Mouse (Mus musculus): ENCODE measurements at regions not wholly inside any gene's neighbourhood (a gene's known extent, or its start where the extent isn't known, plus 50 kb on each side); places are given as distances from the start of the nearest gene placed in this dataset.

DNA sequence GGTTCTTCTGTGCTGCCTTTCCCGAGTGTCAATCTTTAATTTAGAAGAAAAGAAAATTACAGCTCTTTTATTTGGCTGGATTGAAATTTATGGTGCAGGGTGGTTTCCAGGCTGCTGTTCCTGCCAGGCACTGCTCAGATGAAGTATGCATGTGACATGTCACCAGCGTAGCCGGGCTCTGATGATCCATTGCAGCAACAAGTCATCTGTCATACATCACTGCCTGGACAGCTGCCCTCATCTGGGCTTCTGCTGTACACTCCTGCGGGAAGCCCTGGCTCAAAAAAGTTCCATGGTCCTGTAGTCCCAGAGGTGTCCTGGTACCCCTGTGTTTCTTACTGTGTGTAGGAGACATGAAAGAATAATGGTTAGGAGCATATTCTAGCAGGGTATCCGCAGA, 773.0 kb downstream of the Kcnj2 start:
- WGBS = 38% methylated on average over 5 of the region's 5 CpGs
- Histone ChIP-seq H3K4me1 (replicated peaks) (peaks cover 11% of the 10 kb centered on the region), H3K4me2 (no peak overlapping the region), H3K9me3 (replicated peaks) (no peaks in the 10 kb centered on the region), H3K27ac (ENCODE audit: poor library complexity, severe bottlenecking) (no peak overlapping the region; the same call in 1 of the 2 replicates), H3K9ac (no peak overlapping the region), H3K27me3 (replicated peaks) (no peaks in the 10 kb centered on the region), H3K36me3 (no peaks in the 10 kb centered on the region), H3K4me3 (no peak overlapping the region)
- no peak for ATAC-seq (ENCODE audit: insufficient number of reproducible peaks, low FRiP score)

DNA sequence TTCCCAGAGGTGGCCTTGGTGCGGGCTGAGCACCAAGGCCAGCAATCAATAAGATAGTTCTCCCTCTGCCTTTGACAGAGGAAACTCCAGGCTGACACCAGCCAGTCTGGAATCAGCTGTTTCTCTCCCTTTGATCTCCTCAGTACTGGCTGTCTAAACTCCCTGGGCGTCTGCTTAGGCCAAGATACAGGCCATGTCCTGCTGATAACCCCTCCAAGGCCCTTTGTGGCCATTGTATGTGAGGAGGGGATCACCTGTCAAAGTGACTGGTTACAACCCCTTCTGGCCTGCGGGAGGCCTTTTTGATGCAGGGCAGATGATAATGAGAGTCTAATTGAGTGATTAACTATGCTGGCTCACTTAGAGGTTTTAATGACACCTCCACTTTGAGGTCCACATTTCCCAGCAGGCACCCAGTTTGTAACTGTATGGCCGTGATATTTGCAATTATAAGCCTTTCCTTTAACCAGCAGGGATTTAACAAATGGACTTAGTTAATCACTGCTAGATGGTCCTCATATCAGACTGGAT, 777.8 kb downstream of the Kcnj2 start:
- Histone ChIP-seq H3K9ac (no peak overlapping the region), H3K4me3 (no peak overlapping the region), H3K36me3 (no peaks in the 10 kb centered on the region), H3K9me3 (replicated peaks) (no peaks in the 10 kb centered on the region), H3K27me3 (replicated peaks) (no peaks in the 10 kb centered on the region), H3K27ac (ENCODE audit: poor library complexity, severe bottlenecking) (0 out of 2 replicates have a peak overlapping the region, but pooled peaks have one; percentile 17), H3K4me1 (replicated peaks) (peaks cover 11% of the 10 kb centered on the region), H3K4me2 (no peak overlapping the region)
- ATAC-seq (ENCODE audit: insufficient number of reproducible peaks, low FRiP score) = peak; percentile 18; the same call in 1 of the 2 replicates
- 12% methylated on average over 4 of the region's 4 CpGs for WGBS

DNA sequence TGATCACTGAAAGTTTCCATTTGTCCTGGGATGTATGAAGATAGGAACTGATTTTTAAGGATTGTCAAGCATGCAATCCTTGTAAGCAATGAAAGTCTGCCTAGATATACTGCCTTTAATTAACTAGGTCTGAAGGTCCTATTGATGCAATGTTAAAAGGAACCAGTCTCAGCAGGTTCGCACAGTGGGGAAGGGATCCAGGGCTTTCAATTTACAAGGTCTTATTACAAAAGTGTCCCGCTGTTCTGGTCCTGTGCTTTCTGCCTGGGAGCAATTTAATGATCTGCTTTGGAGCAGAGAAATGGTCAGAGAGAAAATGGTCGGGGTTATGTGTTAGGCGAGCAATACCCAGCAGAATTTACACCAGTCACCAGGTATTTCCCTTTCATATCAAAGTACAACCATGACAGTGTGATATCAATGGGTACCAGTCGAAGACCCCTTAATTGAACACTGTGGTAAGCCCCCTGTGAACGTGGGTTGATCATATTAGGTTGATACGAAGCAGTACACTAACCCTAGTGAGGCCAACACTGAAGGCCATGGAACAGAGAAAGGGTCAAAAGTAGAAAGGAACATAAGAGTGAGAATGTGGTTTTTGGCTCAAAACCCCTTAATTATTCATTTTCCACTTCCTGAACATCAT, 778.5 kb downstream of the Kcnj2 start:
- Histone ChIP-seq H3K4me2 (no peak overlapping the region), H3K4me1 (replicated peaks) (peaks cover 11% of the 10 kb centered on the region), H3K36me3 (no peaks in the 10 kb centered on the region), H3K9me3 (replicated peaks) (no peaks in the 10 kb centered on the region), H3K27me3 (replicated peaks) (no peaks in the 10 kb centered on the region), H3K27ac (ENCODE audit: poor library complexity, severe bottlenecking) (no peak overlapping the region), H3K4me3 (no peak overlapping the region), H3K9ac (no peak overlapping the region)
- whole genome bisulfite sequencing = 38% methylated on average over 7 of the region's 7 CpGs
- ATAC-seq (ENCODE audit: insufficient number of reproducible peaks, low FRiP score) = no peak

DNA sequence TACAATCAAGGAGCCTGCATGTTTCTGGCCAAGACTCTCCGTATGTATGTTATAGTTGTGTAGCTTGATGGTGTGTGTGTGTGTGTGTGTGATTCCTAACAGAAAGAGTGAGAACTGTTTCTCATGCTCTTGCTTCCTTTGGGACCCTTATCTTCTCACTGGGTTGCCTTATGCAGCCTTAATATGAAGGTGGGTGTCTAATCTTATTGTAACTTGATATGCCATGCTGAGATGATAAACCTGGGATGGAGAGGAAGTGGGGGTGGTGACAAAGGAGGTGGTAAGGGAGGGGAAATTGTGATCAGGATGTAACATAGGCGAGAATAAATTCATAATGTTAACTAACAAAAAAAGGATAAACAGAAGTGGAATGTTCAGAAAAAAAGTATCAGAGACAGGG, 791.3 kb downstream of the Kcnj2 start:
- Histone ChIP-seq H3K27ac (ENCODE audit: poor library complexity, severe bottlenecking) (no peak overlapping the region), H3K36me3 (no peaks in the 10 kb centered on the region), H3K4me1 (replicated peaks) (no peaks in the 10 kb centered on the region), H3K4me3 (no peak overlapping the region), H3K9ac (no peak overlapping the region), H3K9me3 (replicated peaks) (no peaks in the 10 kb centered on the region), H3K4me2 (no peak overlapping the region), H3K27me3 (replicated peaks) (no peaks in the 10 kb centered on the region; the same call in 1 of the 2 replicates)
- no peak for ATAC-seq (ENCODE audit: insufficient number of reproducible peaks, low FRiP score)
- 51% methylated on average over 2 of the region's 2 CpGs for WGBS

DNA sequence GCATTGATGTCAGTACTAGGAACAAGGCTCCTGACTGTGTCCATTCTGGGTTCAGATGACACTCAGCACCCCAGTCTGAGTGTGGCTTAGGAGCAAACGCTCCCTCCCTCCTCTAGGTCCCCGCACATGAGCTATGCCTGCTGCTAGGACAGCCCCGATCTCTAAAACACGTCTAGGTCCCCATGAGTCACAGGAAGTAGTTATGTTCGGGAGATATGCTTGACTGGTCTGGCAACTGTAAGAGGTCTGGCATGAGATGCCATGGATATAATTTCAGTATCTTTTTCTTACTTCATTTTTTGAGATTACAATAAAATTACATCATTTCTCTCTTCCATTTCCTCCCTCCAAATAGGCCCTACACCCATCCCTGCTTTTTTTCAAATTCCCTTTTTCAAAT, 792.1 kb downstream of the Kcnj2 start:
- no peak overlapping the region for H3K27ac ChIP-seq (ENCODE audit: poor library complexity, severe bottlenecking)
- no peaks in the 10 kb centered on the region for H3K4me1 ChIP-seq (replicated peaks)
- H3K27me3 ChIP-seq (replicated peaks) = no peaks in the 10 kb centered on the region; the same call in 1 of the 2 replicates
- no peak for ATAC-seq (ENCODE audit: insufficient number of reproducible peaks, low FRiP score)
- H3K4me3 ChIP-seq = no peak overlapping the region
- H3K9ac ChIP-seq = no peak overlapping the region
- 45% methylated on average over 5 of the region's 5 CpGs for WGBS
- no peak overlapping the region for H3K4me2 ChIP-seq
- H3K9me3 ChIP-seq (replicated peaks) = no peaks in the 10 kb centered on the region
- H3K36me3 ChIP-seq = no peaks in the 10 kb centered on the region

DNA sequence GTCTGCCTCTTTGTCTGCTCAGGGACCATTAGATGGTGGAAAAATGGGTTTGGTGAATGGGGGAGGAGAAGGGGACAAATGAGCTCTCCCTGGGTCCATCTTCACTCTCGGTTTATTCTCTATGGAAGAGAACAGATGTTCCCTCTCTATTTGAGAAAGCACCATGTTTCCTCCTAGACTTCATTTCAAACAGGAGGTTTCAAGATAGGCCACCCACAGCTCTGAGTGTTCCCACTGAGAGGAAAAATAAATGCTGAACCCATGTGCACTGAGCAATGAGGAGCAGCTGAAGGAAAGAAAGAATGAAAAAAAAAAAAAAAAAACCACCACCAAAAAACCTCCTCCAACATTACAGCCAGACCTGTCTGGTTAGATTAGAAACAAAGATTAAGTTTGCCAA, 799.2 kb downstream of the Kcnj2 start:
- H3K36me3 ChIP-seq = no peaks in the 10 kb centered on the region
- H3K4me1 ChIP-seq (replicated peaks) = no peaks in the 10 kb centered on the region
- H3K27me3 ChIP-seq (replicated peaks) = no peaks in the 10 kb centered on the region
- ATAC-seq (ENCODE audit: insufficient number of reproducible peaks, low FRiP score) = no peak
- H3K9ac ChIP-seq = no peak overlapping the region
- no peak overlapping the region for H3K27ac ChIP-seq (ENCODE audit: poor library complexity, severe bottlenecking)
- 81% methylated on average over 1 of the region's 1 CpGs for WGBS
- no peak overlapping the region for H3K4me2 ChIP-seq
- no peaks in the 10 kb centered on the region for H3K9me3 ChIP-seq (replicated peaks)
- H3K4me3 ChIP-seq = no peak overlapping the region

DNA sequence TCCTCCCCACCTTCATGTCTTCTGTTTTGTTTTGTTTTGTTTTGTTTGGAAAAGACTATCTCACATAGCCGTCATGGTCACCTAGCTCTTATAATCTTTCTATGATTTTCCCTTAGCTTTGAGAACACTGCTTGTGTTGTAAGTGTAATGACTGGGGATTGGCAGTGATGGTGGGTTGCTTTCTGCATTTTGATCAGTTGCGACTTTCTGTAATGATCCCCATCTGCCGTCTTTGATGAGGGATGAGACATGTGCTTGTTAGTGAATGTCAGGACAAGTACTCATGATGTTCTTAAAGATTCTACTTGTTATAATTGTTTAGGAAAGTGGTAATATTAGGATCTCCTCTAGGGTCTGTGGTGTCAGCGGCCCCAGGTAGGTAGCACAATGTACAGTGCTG, 809.4 kb downstream of the Kcnj2 start:
- 89% methylated on average over 4 of the region's 4 CpGs for WGBS
- no peaks in the 10 kb centered on the region for H3K36me3 ChIP-seq
- no peak overlapping the region for H3K9ac ChIP-seq
- H3K27ac ChIP-seq (ENCODE audit: poor library complexity, severe bottlenecking) = no peak overlapping the region
- no peaks in the 10 kb centered on the region for H3K27me3 ChIP-seq (replicated peaks)
- no peak for ATAC-seq (ENCODE audit: insufficient number of reproducible peaks, low FRiP score)
- H3K4me1 ChIP-seq (replicated peaks) = no peaks in the 10 kb centered on the region
- H3K4me3 ChIP-seq = no peak overlapping the region
- no peaks in the 10 kb centered on the region for H3K9me3 ChIP-seq (replicated peaks)
- no peak overlapping the region for H3K4me2 ChIP-seq

DNA sequence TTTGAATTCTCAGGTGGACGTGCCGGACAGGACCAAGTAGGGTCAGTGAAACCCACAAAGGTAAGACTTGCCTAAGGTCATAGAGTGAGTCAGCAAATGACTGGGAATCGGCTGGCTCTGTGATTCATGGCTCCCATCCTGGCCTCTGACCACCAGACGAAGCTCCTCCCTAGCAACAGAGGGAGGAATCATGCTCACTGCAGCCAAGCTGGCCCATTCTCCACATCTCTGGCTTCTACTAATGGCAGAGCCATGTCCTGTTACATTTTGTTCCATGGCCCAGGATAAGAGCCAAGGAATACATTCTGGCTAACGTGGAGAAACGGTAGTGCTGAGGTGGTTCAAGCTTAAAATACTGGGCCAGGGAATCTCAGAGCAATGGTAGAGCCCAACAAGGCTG, 814.2 kb downstream of the Kcnj2 start:
- 88% methylated on average over 6 of the region's 6 CpGs for WGBS
- H3K27ac ChIP-seq (ENCODE audit: poor library complexity, severe bottlenecking) = no peak overlapping the region
- no peaks in the 10 kb centered on the region for H3K36me3 ChIP-seq
- H3K4me3 ChIP-seq = no peak overlapping the region
- ATAC-seq (ENCODE audit: insufficient number of reproducible peaks, low FRiP score) = no peak
- no peak overlapping the region for H3K9ac ChIP-seq
- H3K4me1 ChIP-seq (replicated peaks) = no peaks in the 10 kb centered on the region
- no peaks in the 10 kb centered on the region for H3K27me3 ChIP-seq (replicated peaks)
- H3K9me3 ChIP-seq (replicated peaks) = no peaks in the 10 kb centered on the region
- H3K4me2 ChIP-seq = no peak overlapping the region

DNA sequence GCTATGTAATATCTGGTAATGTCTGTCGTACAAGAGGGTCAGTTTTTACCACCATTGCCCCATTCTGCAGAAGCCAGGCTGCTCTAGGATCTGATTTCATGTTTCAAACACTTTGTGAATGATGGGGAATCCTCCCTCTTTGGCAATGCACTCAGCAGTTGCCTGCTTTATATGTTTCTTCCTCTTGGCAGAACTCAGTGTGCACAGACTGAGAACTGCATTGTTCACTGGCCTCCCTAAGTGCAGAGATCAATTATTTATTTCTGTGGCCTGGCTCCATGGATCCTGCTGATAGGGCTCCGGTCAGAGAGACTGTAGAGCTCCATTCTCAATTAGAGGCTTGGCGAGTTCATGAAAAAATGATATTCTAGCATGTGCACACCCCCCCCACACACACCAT, 824.1 kb downstream of the Kcnj2 start:
- Histone ChIP-seq H3K4me2 (no peak overlapping the region), H3K4me3 (no peak overlapping the region), H3K4me1 (replicated peaks) (peaks cover 7% of the 10 kb centered on the region; the same call in 1 of the 2 replicates), H3K27ac (ENCODE audit: poor library complexity, severe bottlenecking) (no peak overlapping the region), H3K9ac (no peak overlapping the region), H3K36me3 (no peaks in the 10 kb centered on the region), H3K27me3 (replicated peaks) (no peaks in the 10 kb centered on the region), H3K9me3 (replicated peaks) (no peaks in the 10 kb centered on the region)
- WGBS = 74% methylated on average over 3 of the region's 3 CpGs
- ATAC-seq (ENCODE audit: insufficient number of reproducible peaks, low FRiP score) = no peak

DNA sequence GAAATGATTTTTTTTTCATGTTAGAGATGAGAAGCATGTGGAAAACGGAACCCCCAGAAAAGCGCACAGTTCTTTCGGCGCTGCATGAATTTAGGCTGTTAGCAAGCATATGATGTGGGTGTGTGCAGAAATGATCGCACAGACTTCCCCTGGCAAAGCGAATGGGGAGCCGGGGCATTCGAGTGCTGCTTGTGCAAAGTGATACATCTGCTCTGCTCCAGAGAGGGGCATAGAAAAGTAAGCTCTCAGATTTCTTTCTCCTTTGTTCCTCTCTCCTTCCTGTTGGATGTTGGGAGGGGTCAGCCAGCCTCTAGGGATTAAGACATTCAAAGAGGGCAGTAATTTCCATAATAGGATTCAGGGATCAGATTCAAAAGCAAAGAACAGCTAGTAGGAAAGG, 827.9 kb downstream of the Kcnj2 start:
- no peak for ATAC-seq (ENCODE audit: insufficient number of reproducible peaks, low FRiP score)
- Histone ChIP-seq H3K4me3 (no peak overlapping the region), H3K27ac (ENCODE audit: poor library complexity, severe bottlenecking) (no peak overlapping the region), H3K9ac (no peak overlapping the region), H3K4me1 (replicated peaks) (peaks cover 7% of the 10 kb centered on the region; the same call in 1 of the 2 replicates), H3K4me2 (no peak overlapping the region), H3K9me3 (replicated peaks) (no peaks in the 10 kb centered on the region), H3K36me3 (no peaks in the 10 kb centered on the region), H3K27me3 (replicated peaks) (no peaks in the 10 kb centered on the region)
- 47% methylated on average over 8 of the region's 8 CpGs for WGBS

DNA sequence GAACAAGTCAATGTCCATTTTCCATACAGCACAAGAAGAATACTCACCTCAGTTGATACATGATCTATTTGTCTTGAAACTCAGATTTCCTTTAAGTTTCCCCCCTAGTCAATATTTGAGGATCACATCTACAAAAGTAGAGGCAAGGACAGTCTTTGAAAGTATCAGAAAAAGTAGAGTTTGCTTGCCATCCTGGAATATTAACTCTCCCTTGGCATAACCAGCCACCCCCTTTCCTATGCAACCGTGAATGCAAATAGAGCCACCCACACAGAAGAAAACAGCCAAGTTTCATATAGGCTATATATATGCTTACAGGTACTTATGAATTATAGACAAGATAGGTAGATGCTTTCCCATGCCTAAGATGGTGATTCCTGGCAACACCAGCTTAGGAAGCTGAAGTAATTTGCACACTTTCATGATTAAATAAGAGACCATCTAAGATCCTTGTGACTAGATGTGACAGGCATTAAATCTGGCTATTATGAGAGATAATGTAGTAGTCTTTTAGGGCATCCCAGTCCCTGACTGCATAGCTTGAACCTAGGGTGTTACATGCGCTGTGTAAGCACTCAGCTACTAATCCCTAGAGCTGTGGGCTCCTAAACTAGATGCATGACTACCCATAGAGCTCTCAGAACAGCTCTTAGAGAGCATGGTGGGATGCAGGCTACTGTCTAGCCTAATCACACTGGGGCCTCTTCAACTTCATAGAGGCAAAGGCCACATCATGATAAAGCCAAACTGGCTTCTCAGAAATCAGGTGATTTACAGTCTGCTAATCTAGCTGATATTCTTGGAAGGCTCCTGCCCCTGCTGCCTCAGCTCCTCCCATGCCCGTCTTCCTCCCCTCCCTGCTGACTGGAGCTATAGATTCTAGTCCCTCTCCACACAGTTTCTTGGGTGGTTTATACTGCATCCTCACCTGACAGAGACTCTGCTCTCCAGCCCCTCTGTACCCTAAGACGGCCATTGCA, 829.5 kb downstream of the Kcnj2 start:
- no peaks in the 10 kb centered on the region for H3K9me3 ChIP-seq (replicated peaks)
- ATAC-seq (ENCODE audit: insufficient number of reproducible peaks, low FRiP score) = no peak
- H3K27ac ChIP-seq (ENCODE audit: poor library complexity, severe bottlenecking) = no peak overlapping the region
- no peak overlapping the region for H3K4me2 ChIP-seq
- WGBS = 61% methylated on average over 4 of the region's 4 CpGs
- peaks cover 6% of the 10 kb centered on the region; the same call in 1 of the 2 replicates for H3K4me1 ChIP-seq (replicated peaks)
- H3K9ac ChIP-seq = no peak overlapping the region
- no peaks in the 10 kb centered on the region for H3K36me3 ChIP-seq
- H3K4me3 ChIP-seq = no peak overlapping the region
- no peaks in the 10 kb centered on the region for H3K27me3 ChIP-seq (replicated peaks)

Measured in heart, embryonic 12.5 days (tissue).